Mouse (Mus musculus): ENCODE data around the gene Chaf1b. TPM values are rescaled to one million over a fixed set of nuclear protein-coding genes. Genes with fewer than 3 reads are reported as not detected.

Chaf1b gene
- 60.0 and 77.7 TPM in 2 replicates for polyA plus RNA-seq (2012)

DNA sequence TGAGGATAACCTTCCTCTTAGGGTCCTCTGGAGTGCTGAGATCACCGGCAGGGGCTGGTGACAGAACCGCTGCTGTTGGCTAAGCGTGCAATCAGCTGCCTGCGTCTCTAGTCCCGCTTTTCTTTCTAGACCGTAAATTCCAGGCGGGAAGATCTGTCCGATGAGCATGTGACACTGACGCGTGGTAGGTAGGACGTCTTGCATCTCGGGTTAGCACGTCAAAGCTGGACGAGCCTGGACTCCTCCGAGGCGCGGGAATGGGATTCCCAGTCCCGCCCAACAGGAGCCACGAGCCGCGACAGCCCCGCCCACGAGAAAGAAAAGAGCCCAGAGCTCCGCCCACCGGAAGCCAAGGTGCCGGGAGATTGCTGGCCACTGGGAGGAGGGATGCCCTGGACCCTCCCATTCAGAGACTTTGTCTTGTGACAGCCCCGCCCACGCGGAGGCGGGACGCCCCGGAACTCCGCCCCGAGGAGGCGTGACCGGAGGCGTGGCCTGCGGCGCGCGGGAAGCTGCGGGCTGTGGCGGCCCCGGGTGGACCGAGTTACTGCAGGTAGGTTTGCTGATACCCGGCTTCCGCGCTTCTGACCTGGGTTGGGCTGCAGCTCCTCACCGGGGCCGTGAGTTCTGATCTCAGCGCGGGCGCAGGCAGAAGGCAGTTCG, at the start of gene Chaf1b:
Gene Chaf1b, plus strand, starts transcription at position 479 of the 663 bp plus-strand sequence.
- no peak for TF ChIP-seq GATA1 (IDR thresholded peaks at IDR 0.05; ENCODE audit: low read length)

DNA sequence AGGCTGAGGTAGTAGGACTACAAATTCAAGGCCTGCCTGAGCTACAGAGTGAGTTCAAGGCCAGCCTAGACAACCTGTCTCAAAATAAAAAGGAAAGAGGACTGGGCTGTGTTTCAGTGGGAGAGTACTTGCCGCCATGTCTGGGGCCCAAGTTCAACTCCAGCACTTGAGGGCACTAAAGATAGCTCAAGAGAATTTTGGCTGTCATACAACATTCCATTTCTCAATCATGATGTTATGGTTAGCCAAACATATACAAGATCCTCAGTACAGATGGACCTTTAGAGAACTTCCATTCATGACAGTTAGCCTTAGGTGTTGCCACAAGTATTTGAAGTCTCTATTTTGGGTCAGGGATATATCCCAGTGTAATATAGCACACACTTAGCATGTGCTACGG, 49.6 kb upstream of the Chaf1b start:
- TF ChIP-seq GATA1 (IDR thresholded peaks at IDR 0.05; ENCODE audit: low read length): no peak

DNA sequence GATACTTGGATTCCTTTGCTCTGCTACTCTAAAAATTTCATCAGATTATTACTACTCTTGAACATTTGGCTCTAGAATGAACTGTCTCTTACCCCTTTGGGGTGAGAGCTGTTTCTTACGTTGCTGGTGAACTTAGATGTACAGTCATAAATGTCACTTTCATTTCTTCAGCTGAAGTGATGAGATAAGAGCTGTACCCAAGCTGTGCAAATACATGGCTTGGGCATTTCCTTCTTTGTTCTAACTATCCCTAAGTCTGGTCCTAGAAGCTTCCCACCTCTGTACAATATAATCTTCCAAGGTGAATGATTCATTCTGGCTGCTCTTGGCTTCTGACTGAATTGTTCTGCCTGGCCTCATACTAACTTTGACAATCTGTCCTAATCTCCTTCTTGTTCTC, 44.7 kb upstream of the Chaf1b start:
- no peak for TF ChIP-seq GATA1 (IDR thresholded peaks at IDR 0.05; ENCODE audit: low read length)

DNA sequence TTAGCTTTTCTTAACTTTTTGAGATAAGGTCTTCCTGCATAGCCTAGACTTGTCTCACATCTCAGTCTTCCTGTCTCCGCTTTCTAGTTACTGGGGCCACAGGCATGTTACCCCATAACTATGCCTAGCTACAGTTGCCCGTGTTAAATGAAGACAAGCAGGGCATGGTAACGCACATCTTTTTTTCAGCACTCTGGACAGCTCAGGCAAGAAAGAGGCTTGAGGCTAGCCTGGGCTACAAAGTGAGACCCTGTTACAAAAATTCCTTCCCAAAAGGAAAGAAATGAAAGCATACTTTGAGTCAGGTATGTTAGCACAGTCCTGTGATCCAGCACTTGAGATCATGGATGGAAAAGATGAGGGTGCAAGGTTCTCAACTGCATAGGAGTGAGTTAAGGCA, 33.2 kb upstream of the Chaf1b start:
- no peak for TF ChIP-seq GATA1 (IDR thresholded peaks at IDR 0.05; ENCODE audit: low read length)

DNA sequence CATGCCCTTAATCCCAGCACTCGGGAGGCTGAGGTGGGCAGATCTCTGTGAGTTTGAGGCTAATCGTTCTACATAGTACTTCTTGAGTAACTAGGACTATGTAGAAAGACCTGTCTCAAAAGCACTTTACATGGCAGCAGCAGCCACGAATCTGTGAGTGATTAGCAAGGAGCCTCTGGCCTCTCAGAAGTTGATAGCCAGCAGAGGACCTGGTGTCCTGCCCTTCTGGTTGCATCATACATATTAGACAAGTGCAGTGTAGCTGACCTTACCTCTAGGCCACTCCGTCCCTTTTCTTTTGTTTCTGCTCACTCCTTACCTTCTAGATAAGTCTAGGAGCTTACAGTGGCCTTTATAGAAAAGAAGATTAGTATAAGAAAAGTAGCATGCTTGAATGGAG, 23.7 kb upstream of the Chaf1b start:
- no peak for TF ChIP-seq GATA1 (IDR thresholded peaks at IDR 0.05; ENCODE audit: low read length)

DNA sequence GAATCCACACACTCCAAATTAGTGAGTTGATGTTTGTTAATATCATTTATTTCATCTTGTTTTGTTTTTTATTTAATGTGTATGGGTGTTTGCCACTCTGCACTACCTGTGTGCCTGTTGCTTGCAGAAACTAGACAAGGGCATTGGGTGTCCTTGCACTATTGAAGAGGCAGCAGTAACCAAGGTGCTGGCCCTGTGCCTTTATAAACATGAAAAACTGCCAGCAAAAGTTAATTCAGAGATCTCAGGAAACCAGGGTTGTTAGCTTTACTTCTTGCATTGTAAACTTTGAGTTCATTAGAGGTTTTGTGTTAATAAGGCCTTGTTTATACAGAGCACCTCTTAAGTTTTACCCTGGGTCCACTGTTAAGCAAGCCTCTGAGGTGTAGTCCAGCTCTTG, 23.0 kb upstream of the Chaf1b start:
- no peak for TF ChIP-seq GATA1 (IDR thresholded peaks at IDR 0.05; ENCODE audit: low read length)

DNA sequence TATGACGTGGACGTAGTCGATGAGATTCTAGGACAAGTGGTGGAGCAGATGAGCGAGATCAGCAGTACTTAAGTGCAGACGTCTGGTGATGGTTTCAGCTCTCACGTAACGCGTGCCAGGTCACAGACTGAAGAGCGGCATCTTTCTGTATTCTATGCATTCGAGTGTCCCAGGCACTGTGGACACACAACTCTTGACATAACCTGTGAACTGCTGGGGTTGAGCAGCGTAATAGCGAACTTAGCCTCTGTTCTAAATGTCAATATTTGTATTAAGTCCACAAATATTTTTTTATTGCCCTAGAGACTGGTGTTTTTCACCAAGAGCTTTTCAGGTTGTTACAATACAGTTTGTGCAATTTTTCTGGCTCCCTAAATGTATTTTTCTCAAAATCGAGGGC, 8.9 kb upstream of the Chaf1b start:
- TF ChIP-seq GATA1 (IDR thresholded peaks at IDR 0.05; ENCODE audit: low read length): no peak

DNA sequence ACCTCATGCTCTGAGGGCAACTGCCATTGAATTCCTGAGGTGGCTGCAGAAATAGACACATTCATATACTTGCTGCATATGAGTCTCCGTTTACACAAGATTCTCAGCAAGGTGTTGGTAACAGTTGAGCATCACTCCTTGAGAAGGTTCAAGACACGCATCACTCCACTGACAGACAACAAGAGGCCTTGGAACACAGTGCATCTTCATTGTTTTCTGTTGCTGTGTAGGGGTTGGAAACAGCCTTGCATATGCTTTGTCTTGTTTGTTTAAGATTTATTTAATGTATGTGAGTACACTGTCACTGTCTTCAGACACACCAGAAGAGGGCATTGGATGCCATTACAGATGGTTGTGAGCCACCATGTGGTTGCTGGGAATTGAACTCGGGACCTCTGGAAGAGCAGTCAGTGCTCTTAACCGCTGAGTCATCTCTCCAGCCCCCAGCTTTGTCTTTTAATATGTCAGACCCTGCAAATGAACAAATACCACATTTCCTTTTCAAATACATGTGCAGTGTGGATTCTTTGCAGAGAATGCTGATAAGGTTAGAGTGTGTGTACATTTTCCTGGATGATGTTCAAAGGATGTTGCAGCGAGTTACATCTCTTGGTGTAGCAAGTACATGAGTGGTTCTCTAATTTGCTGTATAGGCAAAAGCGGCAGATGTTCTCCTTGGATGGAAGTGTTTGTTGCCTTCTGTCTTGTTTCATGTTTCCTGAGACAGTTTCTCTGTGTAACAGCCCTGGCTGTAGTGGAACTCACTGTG, 5.9 kb upstream of the Chaf1b start:
- no peak for TF ChIP-seq GATA1 (IDR thresholded peaks at IDR 0.05; ENCODE audit: low read length)

DNA sequence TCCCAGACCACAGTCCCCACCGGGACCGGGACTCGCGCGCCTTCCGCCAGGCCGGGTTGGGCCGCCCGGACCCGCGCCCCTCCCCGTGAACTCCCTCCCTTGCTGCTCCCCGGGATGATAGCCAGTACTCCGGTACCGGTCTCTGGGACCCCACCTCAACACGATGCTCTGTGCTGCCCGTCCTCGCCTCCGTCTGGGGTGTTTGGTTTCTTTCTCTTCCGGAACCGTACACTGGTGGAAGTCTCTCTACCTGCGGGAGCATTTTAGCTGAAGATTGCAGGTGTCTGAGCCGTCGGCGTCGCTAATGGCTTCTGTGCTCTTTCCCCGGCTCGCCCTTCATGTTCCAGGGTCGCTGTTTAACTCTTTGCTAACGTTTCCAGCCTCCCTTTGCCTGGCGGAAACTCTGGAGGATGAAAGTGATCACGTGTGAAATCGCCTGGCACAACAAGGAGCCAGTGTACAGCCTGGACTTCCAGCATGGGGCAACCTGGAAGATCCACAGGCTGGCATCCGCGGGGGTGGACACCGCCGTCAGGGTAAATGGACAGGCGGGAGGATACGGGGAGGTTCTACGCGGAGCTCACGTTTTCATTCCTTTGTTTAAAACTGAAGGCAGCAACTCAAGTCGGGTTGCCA, 503 bp downstream of the Chaf1b start:
- no peak for TF ChIP-seq GATA1 (IDR thresholded peaks at IDR 0.05; ENCODE audit: low read length)

DNA sequence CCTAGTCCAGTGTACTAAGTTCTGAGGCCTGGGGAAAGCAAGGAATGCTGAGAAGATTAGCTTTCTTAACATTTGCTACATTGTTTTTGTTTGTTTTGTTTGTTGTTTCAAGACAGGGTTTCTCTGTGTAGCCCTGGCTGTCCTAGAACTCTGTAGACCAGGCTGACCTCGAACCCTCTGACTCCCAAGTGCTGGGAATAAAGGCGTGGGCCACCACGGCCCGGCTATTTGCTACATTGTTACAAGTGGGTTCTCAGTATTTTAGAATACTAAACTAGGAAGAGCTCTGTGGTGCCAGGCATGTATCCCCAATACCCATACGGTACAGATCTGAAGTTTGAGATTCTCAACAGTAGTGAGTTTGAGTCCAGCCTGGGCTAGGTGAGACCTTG, 1.0 kb downstream of the Chaf1b start:
- no peak for TF ChIP-seq GATA1 (IDR thresholded peaks at IDR 0.05; ENCODE audit: low read length)

DNA sequence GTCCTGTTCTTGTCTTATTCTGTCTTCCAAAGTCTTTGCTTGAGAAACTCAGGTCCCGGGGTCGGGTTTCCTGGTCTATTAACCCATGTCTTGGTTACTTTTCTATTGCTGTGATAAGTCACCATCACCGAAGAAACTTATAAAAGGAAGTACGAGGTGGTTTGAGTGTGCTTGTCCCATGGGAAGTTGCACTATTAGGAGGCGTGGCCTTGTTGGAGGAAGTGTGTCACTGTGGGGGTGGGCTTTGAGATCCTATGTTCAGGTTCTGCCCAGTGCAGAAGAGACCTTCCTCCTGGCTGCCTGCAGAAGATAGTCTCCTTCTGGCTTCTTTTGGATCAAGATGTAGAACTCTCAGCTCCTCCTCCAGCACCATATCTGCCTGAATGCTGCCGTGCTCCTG, 4.8 kb downstream of the Chaf1b start:
- TF ChIP-seq GATA1 (IDR thresholded peaks at IDR 0.05; ENCODE audit: low read length): no peak

DNA sequence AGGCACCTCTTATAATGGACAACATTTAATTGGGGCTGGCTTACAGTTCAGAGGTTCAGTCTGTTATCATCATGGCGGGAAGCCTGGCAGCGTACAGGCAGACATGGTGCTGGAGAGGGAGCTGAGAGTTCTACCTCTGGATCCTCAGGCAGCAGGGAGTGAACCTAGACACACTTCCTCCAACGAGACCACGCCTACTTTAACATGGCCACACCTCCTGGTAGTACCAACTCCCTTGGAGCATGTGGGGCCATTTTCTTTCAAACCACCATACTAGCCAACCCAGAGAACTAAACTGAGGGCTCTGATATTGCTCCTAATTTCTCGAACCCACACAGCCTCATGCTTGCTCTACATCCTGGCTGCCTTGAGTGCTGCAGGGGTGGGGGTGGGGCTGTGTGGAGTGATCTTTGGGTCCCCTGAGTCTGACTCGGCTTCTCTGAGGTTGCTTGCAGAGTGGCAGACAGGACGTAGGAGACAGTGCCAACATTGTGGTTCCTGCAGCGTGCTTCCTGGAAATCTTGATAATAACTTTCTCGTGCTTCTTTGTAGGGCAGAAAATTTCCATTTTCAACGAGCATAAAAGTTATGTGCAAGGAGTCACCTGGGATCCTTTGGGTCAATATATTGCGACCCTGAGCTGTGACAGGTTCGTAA, 7.4 kb downstream of the Chaf1b start:
- TF ChIP-seq GATA1 (IDR thresholded peaks at IDR 0.05; ENCODE audit: low read length): no peak

DNA sequence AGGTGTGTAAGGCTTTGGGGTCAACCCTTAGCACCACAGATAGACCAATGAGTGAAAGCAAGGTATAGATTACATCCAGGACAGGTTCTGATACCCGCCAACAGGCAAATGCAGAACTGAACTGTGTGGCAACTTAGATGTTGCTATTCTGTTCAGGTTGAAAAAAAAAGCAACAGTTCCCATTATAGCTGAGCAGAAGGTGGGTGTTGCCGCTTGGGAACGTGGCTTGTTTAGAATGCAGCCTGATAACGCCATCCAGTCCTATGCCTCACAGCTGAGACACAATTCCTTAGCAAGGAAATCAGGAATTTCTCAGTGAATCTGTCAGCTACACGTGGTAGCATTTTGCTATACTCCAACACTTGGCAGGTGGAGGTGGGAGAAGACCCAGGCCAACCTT, 9.6 kb downstream of the Chaf1b start:
- no peak for TF ChIP-seq GATA1 (IDR thresholded peaks at IDR 0.05; ENCODE audit: low read length)

DNA sequence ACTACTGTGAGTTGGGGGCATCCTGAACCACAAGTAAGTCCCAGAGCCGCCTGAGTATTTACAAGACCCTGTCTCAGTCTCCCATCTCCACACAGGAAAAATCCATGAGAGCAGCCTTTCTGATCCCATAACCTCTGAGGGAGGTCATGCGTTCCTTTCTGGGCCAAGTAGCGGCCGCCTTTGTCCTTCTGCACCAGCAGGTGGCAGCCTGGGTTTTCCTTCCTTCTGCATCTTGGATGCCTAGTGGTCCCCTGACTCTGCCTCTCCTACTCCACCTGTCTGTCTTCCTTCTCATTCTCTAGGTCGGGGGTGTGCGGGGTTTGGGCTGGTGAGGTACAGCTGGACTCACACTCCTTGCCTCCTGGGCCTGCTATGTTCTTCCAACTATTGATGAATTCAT, 19.3 kb downstream of the Chaf1b start:
- no peak for TF ChIP-seq GATA1 (IDR thresholded peaks at IDR 0.05; ENCODE audit: low read length)

DNA sequence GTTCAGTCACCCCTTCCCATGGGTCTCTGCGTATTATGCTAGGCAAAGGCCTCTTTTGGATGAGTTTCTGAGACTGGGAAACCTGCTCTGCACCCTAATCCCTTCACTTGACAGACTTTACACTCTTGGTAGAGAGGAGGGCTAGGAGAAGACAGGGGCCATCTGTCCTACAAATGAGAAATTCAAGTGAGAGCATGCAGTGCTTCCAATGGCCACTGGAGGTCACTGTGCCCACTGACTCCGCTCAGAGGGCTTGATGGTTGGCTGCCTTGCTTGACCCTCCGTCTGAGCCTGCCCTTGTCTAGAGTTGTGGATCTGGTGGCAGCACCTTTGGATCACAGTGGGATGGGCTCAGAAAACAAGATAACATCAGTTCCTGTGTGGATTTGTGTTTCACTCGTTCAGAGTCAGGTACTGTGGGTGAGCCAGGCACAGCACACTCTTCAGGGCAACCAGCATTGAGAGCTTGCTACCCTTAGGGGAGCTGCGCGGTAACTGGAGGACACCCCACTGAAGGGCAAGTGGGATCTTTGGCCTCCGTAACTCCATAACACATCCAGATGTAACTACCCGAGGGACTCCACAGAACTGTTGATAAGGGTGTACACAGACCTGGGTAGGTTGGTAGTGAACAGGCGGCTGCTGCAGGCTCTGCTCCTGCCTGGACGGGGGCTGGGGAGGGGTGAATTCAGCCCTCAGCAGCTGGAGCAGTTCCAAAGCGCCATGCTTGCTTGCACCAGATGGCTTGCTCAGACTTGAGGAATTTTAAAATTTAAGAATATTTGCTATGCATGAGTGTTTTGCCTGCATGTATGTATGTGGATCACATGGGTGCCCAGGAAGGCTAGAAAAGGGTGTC, 22.7 kb downstream of the Chaf1b start:
- no peak for TF ChIP-seq GATA1 (IDR thresholded peaks at IDR 0.05; ENCODE audit: low read length)
